Mouse (Mus musculus): Measurements from ENCODE around the gene Miga2. TPM values are rescaled to one million over a fixed set of nuclear protein-coding genes. Genes with fewer than 3 reads are reported as not detected.

Gene Miga2
- polyA plus RNA-seq, 1 experiment from 2014 or later: 26.6 TPM

- H3K36me3 ChIP-seq: peaks cover 39% of the 10 kb centered on the region
- no peak overlapping the region for H3K9ac ChIP-seq
- no peak overlapping the region for H3K4me2 ChIP-seq (replicated peaks)
- ATAC-seq (ENCODE audit: low FRiP score, low read depth): no peak
- H3K27me3 ChIP-seq: no peaks in the 10 kb centered on the region
- WGBS: 80% methylated on average over 9 of the region's 9 CpGs
- peaks cover 5% of the 10 kb centered on the region; the same call in 1 of the 2 replicates for H3K4me1 ChIP-seq
- H3K27ac ChIP-seq: no peak overlapping the region
- no peaks in the 10 kb centered on the region for H3K9me3 ChIP-seq
- H3K4me3 ChIP-seq: no peak overlapping the region
Measured at GRCm38 (mm10) chr2:30386913-30387312, 22.9 kb downstream of the Miga2 start.

DNA sequence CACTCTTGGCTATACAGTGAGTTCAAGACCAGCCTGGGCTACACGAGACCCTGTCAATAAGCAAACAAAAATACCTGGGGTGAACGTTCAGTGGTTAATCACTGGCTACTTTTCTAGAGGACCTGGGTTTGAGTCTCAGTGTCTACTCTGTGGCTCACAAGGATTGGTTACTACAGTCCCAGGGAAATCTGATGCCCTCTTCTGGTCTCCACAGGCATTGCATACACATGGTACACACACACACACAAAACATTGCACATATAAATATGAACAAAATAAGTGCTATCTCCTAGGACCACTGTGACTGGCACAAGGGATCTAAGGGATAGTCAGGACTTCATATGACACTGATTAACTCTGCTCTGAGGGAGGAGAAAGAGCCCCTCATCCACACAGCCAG, 25.0 kb downstream of the Miga2 start:
- H3K27me3 ChIP-seq: no peaks in the 10 kb centered on the region
- WGBS: 85% methylated on average over 2 of the region's 2 CpGs
- peaks cover 16% of the 10 kb centered on the region for H3K4me1 ChIP-seq
- no peak overlapping the region for H3K9ac ChIP-seq
- no peak for ATAC-seq (ENCODE audit: low FRiP score, low read depth)
- H3K36me3 ChIP-seq: peaks cover 21% of the 10 kb centered on the region
- H3K9me3 ChIP-seq: no peaks in the 10 kb centered on the region
- H3K27ac ChIP-seq: no peak overlapping the region
- H3K4me2 ChIP-seq (replicated peaks): no peak overlapping the region
- no peak overlapping the region for H3K4me3 ChIP-seq

- Histone ChIP-seq H3K4me3 (peak within 1 kb of the TSS; percentile 82), H3K9me3 (no peaks in the 10 kb centered on the region), H3K9ac (peak within 1 kb of the TSS; percentile 81), H3K27me3 (no peaks in the 10 kb centered on the region), H3K36me3 (peaks cover 25% of the 10 kb centered on the region), H3K4me2 (replicated peaks) (peak within 1 kb of the TSS; percentile 85), H3K27ac (peak within 1 kb of the TSS; percentile 56), H3K4me1 (peaks cover 16% of the 10 kb centered on the region)
- under 1% methylated on average over 40 of the region's 40 CpGs for WGBS
- peak; percentile 99 for ATAC-seq (ENCODE audit: low FRiP score, low read depth)
Measured at GRCm38 (mm10) chr2:30392114-30392576, 28.1 kb downstream of the Miga2 start, which contains the start of gene Dolpp1. Dolpp1 (plus strand) TSS chr2:30392254.

GRCm38 (mm10) chr2:30392577-30393369, 28.7 kb downstream of the Miga2 start:
- peak; percentile 84 for ATAC-seq (ENCODE audit: low FRiP score, low read depth)
- Histone ChIP-seq H3K27ac (peak overlapping the region; percentile 56), H3K9me3 (no peaks in the 10 kb centered on the region), H3K4me1 (peaks cover 16% of the 10 kb centered on the region), H3K4me2 (replicated peaks) (peak overlapping the region; percentile 85), H3K27me3 (no peaks in the 10 kb centered on the region), H3K4me3 (peak overlapping the region; percentile 82), H3K36me3 (peaks cover 31% of the 10 kb centered on the region), H3K9ac (peak overlapping the region; percentile 81)
- under 1% methylated on average over 54 of the region's 54 CpGs for WGBS

DNA sequence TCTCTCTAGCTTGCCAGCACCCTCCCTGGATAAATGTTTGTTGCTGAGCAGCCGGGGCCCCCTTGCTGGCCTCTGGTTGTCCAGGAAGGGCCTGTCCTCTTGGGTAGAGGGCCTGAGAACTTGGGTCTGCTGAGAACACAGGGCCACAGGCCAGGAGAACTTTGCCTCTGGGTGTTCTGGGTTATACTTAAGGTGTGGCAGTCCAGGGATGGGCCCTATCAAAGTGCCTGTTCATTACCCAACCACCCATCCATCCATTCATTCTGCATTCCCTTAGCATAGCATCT, 29.3 kb downstream of the Miga2 start:
- H3K4me1 ChIP-seq: peaks cover 16% of the 10 kb centered on the region
- no peak overlapping the region for H3K27ac ChIP-seq
- peak overlapping the region; percentile 85 for H3K4me2 ChIP-seq (replicated peaks)
- ATAC-seq (ENCODE audit: low FRiP score, low read depth): no peak
- no peaks in the 10 kb centered on the region for H3K9me3 ChIP-seq
- H3K9ac ChIP-seq: peak overlapping the region; percentile 81
- H3K36me3 ChIP-seq: peaks cover 37% of the 10 kb centered on the region
- H3K4me3 ChIP-seq: peak overlapping the region; percentile 82
- H3K27me3 ChIP-seq: no peaks in the 10 kb centered on the region
- 77% methylated on average over 1 of the region's 1 CpGs for WGBS

GRCm38 (mm10) chr2:30395757-30396156, 31.7 kb downstream of the Miga2 start:
- no peaks in the 10 kb centered on the region for H3K27me3 ChIP-seq
- H3K36me3 ChIP-seq: peaks cover 57% of the 10 kb centered on the region
- H3K27ac ChIP-seq: no peak overlapping the region
- H3K9ac ChIP-seq: no peak overlapping the region
- ATAC-seq (ENCODE audit: low FRiP score, low read depth): no peak
- H3K4me3 ChIP-seq: no peak overlapping the region
- H3K9me3 ChIP-seq: no peaks in the 10 kb centered on the region
- peaks cover 16% of the 10 kb centered on the region for H3K4me1 ChIP-seq
- 91% methylated on average over 7 of the region's 7 CpGs for WGBS
- H3K4me2 ChIP-seq (replicated peaks): no peak overlapping the region

DNA sequence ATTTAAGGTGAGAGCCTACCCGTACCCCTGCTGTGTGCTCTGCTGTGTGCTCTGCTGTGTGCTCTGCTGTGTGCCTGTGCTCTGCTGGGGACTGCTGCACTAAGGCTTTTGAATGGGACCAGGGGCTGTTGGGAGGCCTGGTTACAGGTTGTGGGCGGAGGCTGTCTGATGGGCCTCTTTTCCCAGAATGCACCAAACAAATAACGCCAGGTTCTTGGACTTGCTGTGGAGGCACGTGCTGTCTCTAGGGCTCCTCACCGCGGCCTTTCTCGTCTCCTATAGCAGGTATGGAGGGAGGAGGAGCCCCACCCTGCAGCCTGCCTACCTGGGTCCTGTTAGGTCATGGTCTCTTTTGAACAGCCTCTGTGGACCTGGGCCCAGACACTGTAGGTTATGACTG, 32.2 kb downstream of the Miga2 start:
- no peak for ATAC-seq (ENCODE audit: low FRiP score, low read depth)
- peaks cover 16% of the 10 kb centered on the region for H3K4me1 ChIP-seq
- 90% methylated on average over 7 of the region's 7 CpGs for WGBS
- H3K4me3 ChIP-seq: no peak overlapping the region
- no peaks in the 10 kb centered on the region for H3K9me3 ChIP-seq
- no peak overlapping the region for H3K4me2 ChIP-seq (replicated peaks)
- peaks cover 61% of the 10 kb centered on the region for H3K36me3 ChIP-seq
- no peaks in the 10 kb centered on the region for H3K27me3 ChIP-seq
- no peak overlapping the region for H3K9ac ChIP-seq
- no peak overlapping the region; the same call in 1 of the 2 replicates for H3K27ac ChIP-seq

GRCm38 (mm10) chr2:30397986-30398512, 34.0 kb downstream of the Miga2 start:
- WGBS: 86% methylated on average over 10 of the region's 10 CpGs
- no peak overlapping the region for H3K4me2 ChIP-seq (replicated peaks)
- H3K36me3 ChIP-seq: peaks cover 80% of the 10 kb centered on the region

DNA sequence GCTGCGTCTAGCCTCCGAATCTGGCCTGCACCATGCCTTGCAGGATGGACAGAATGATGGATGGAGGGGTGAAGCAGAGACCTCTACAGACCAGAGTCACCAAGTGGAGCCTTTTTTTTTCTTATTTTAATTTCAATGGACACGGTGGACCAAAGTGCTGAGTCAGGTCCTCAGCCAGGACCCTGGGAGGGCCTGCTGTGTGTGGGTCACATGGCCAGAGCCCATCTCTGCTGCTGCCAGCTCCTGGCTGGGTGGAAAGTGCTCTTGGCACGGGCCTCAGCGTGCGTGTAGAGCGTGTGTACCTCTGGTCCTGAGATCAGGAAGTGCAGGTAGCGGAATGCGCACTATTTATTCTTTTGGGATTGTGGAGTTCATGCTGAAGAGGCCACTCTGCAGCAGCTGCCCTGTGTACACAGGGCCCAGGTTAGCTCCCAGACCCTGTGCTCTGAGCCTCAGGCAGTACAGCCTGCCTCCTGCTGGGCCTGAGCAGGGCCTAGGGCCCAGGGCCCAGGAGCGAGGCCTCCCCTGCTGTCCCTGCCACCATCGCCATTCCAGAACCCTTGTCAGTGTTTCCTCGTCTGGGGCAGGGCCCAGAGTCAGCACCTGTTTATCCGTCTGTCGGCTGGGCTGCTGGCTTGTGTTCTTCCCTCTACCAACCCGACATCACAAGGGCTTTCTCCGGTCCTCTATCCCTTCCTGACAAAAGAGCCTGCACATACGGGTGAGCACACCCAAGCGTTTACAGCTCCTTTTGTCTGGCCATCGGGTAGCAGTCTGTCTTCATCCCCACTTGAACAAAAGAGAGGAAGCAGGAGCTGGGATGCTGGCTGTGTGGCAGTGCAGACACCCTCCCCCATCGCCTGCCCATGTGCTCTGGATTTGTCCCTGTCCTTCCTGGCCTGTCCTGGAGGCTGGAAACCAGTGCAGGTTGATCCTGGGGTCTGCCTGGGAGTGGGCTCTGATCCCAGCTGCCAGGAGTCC, 35.4 kb downstream of the Miga2 start:
- Histone ChIP-seq H3K27me3 (no peaks in the 10 kb centered on the region), H3K9ac (no peak overlapping the region), H3K36me3 (peaks cover 88% of the 10 kb centered on the region), H3K4me2 (replicated peaks) (no peak overlapping the region), H3K4me1 (no peaks in the 10 kb centered on the region), H3K4me3 (no peak overlapping the region), H3K27ac (no peak overlapping the region; the same call in 1 of the 2 replicates), H3K9me3 (no peaks in the 10 kb centered on the region)
- WGBS: 68% methylated on average over 20 of the region's 20 CpGs
- ATAC-seq (ENCODE audit: low FRiP score, low read depth): no peak

More at GRCm38 (mm10) chr2:30397986-30398512, 34.0 kb downstream of the Miga2 start:
- H3K9ac ChIP-seq: no peak overlapping the region
- no peak for ATAC-seq (ENCODE audit: low FRiP score, low read depth)
- H3K4me1 ChIP-seq: peaks cover 9% of the 10 kb centered on the region
- H3K27ac ChIP-seq: no peak overlapping the region
- H3K9me3 ChIP-seq: no peaks in the 10 kb centered on the region
- H3K27me3 ChIP-seq: no peaks in the 10 kb centered on the region
- no peak overlapping the region for H3K4me3 ChIP-seq

GRCm38 (mm10) chr2:30401581-30401980, 37.5 kb downstream of the Miga2 start:
- Histone ChIP-seq H3K9me3 (no peaks in the 10 kb centered on the region), H3K36me3 (peaks cover 93% of the 10 kb centered on the region), H3K4me2 (replicated peaks) (no peak overlapping the region), H3K4me3 (no peak overlapping the region), H3K9ac (no peak overlapping the region), H3K27me3 (no peaks in the 10 kb centered on the region), H3K27ac (no peak overlapping the region), H3K4me1 (no peaks in the 10 kb centered on the region)
- ATAC-seq (ENCODE audit: low FRiP score, low read depth): no peak
- 81% methylated on average over 1 of the region's 1 CpGs for WGBS

- Histone ChIP-seq H3K9ac (no peak overlapping the region; the same call in 1 of the 2 replicates), H3K9me3 (no peaks in the 10 kb centered on the region), H3K4me1 (no peaks in the 10 kb centered on the region), H3K4me3 (no peak overlapping the region), H3K27ac (no peak overlapping the region), H3K4me2 (replicated peaks) (no peak overlapping the region), H3K27me3 (no peaks in the 10 kb centered on the region), H3K36me3 (peaks cover 92% of the 10 kb centered on the region)
- WGBS: 86% methylated on average over 9 of the region's 9 CpGs
- ATAC-seq (ENCODE audit: low FRiP score, low read depth): no peak
Measured at GRCm38 (mm10) chr2:30402351-30402826, 38.4 kb downstream of the Miga2 start.

GRCm38 (mm10) chr2:30402843-30403242, 38.8 kb downstream of the Miga2 start:
- Histone ChIP-seq H3K4me3 (no peak overlapping the region), H3K4me2 (replicated peaks) (no peak overlapping the region), H3K9me3 (no peaks in the 10 kb centered on the region), H3K4me1 (no peaks in the 10 kb centered on the region), H3K27me3 (no peaks in the 10 kb centered on the region), H3K36me3 (peaks cover 91% of the 10 kb centered on the region), H3K27ac (no peak overlapping the region), H3K9ac (no peak overlapping the region; the same call in 1 of the 2 replicates)
- no peak for ATAC-seq (ENCODE audit: low FRiP score, low read depth)
- WGBS: 58% methylated on average over 2 of the region's 2 CpGs

Measured in limb, embryonic 13.5 days (tissue).